Mouse (Mus musculus): ENCODE data around the gene Gda. TPM values are rescaled to one million over a fixed set of nuclear protein-coding genes. Genes with fewer than 3 reads are reported as not detected.

Gene Gda
- total RNA-seq (2021): 1 to 10 TPM; 6.4 to 7.7 TPM
- long read RNA-seq, experiment 1: 0 reads
- long read RNA-seq, experiment 2, partial matches to known transcripts: 0 of 1 reads
- long read RNA-seq, experiment 2, other reads (novel, unspliced or antisense): 1 of 1 reads

- DNase-seq (ENCODE audit: low spot score): no peak
These were observed at the start of gene Gda for GRCm38 (mm10) chr19:21473345-21473744. TSS of gene Gda (minus strand) at chr19:21473445.

- no peak for DNase-seq (ENCODE audit: low spot score)
These were observed 47.0 kb upstream of the Gda start for GRCm38 (mm10) chr19:21520280-21520679.

GRCm38 (mm10) chr19:21510116-21510515 is 36.9 kb upstream of the Gda start:
- peak; percentile 52 for DNase-seq (ENCODE audit: low spot score)

GRCm38 (mm10) chr19:21507561-21508232 is 34.5 kb upstream of the Gda start:
- DNase-seq (ENCODE audit: low spot score): no peak

- DNase-seq (ENCODE audit: low spot score): no peak
These were observed 33.9 kb upstream of the Gda start for GRCm38 (mm10) chr19:21507133-21507532.

GRCm38 (mm10) chr19:21504716-21505115 is 31.5 kb upstream of the Gda start:
- no peak for DNase-seq (ENCODE audit: low spot score)

- no peak for DNase-seq (ENCODE audit: low spot score)
These were observed 26.2 kb upstream of the Gda start for GRCm38 (mm10) chr19:21499394-21499983.

- DNase-seq (ENCODE audit: low spot score): no peak
These were observed 22.6 kb upstream of the Gda start for GRCm38 (mm10) chr19:21495817-21496216.

- no peak for DNase-seq (ENCODE audit: low spot score)
These were observed 20.7 kb upstream of the Gda start for GRCm38 (mm10) chr19:21493807-21494521.

- DNase-seq (ENCODE audit: low spot score): no peak
These were observed 18.1 kb upstream of the Gda start for GRCm38 (mm10) chr19:21491391-21491790.

- no peak for DNase-seq (ENCODE audit: low spot score)
These were observed 14.1 kb upstream of the Gda start for GRCm38 (mm10) chr19:21487124-21487944.

- no peak for DNase-seq (ENCODE audit: low spot score)
These were observed 8.9 kb upstream of the Gda start for GRCm38 (mm10) chr19:21482096-21482495.

- no peak for DNase-seq (ENCODE audit: low spot score)
These were observed 7.8 kb upstream of the Gda start for GRCm38 (mm10) chr19:21481031-21481430.

- no peak for DNase-seq (ENCODE audit: low spot score)
These were observed 6.8 kb upstream of the Gda start for GRCm38 (mm10) chr19:21480053-21480419.

GRCm38 (mm10) chr19:21479183-21480052 is 6.2 kb upstream of the Gda start:
- no peak for DNase-seq (ENCODE audit: low spot score)

GRCm38 (mm10) chr19:21478538-21478937 is 5.3 kb upstream of the Gda start:
- no peak for DNase-seq (ENCODE audit: low spot score)

- DNase-seq (ENCODE audit: low spot score): no peak
These were observed 4.5 kb upstream of the Gda start for GRCm38 (mm10) chr19:21477780-21478179.

GRCm38 (mm10) chr19:21476782-21477181 is 3.5 kb upstream of the Gda start:
- DNase-seq (ENCODE audit: low spot score): peak; percentile 27

GRCm38 (mm10) chr19:21472121-21472780 is 994 bp downstream of the Gda start:
- peak; percentile 84 for DNase-seq (ENCODE audit: low spot score)
